Mouse (Mus musculus): ENCODE measurements around the gene Shank2. TPM values are rescaled to one million over a fixed set of nuclear protein-coding genes. Genes with fewer than 3 reads are reported as not detected.
A peak's percentile ranks its signal among the peaks of the same experiment; 100 is the strongest.

Shank2 gene
- total and polyA plus RNA-seq, 3 experiments: not detected

DNA sequence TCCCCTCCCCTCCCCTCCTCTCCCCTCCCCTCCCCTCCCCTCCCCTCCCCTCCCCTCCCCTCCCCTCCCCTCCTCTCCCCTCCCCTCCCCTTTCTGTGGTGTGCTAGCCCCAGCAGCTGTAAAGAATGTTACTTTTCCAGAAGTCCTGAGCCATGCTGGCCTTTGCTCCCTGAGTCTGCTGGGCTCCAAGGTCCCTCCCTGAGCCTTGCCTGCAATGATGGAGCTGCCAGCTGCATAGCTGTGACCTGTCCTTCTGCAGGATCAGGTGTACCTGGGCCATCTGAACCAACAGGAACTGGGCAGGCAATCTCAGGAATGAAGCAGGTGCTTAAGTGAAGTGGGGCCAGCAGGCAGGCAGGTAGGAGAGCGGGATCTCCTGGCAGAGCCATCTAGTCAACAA is 78.1 kb downstream of the Shank2 start:
- dilution Hi-C loops (cut with MboI; ENCODE audit: extremely low pct_ligation_motif_present, extremely low pct_unique_long_range_greater_than_20kb, low sequenced_read_pairs) (no loop called here), in situ Hi-C loops (cut with MboI; ENCODE audit: low pct_ligation_motif_present, low pct_unique_long_range_greater_than_20kb, low sequenced_read_pairs) (loop anchor here (25.0 kb wide), 1 partner anchor 357 kb away; no protein-coding TSS in a partner anchor)
- Histone ChIP-seq H3K9me3 (replicated peaks; ENCODE audit: low read length) (peaks cover 14% of the 10 kb centered on the region), H3K4me2 (ENCODE audit: insufficient read depth, low read depth, poor library complexity, severe bottlenecking) (no peak overlapping the region), H3K27ac (ENCODE audit: insufficient read depth, low read depth) (no peak overlapping the region), H3K27me3 (replicated peaks) (peaks cover 4% of the 10 kb centered on the region), H3K9ac (ENCODE audit: insufficient read depth, low read depth) (no peak overlapping the region), H3K36me3 (replicated peaks in 1 of 2; ENCODE audit: control insufficient read depth in 1 of 2, insufficient read depth in 1 of 2, low read length in 1 of 2) (no peaks in the 10 kb centered on the region), H3K4me3 (replicated peaks in 1 of 3; ENCODE audit: low read depth in 2 of 3, low read length in 2 of 3, poor library complexity in 1 of 3) (no peak overlapping the region), H3K79me2 (replicated peaks; ENCODE audit: control insufficient read depth, extremely low read depth, insufficient read depth, poor library complexity, severe bottlenecking) (no peaks in the 10 kb centered on the region), H3K4me1 (ENCODE audit: control insufficient read depth in 1 of 2, insufficient read depth in 2 of 2) (no peaks in the 10 kb centered on the region)
- no peak for TF ChIP-seq E2F4 (IDR thresholded peaks at IDR 0.05; ENCODE audit: insufficient replicate concordance, low read depth, low read length)
- no peak for TF ChIP-seq GABPA (IDR thresholded peaks at IDR 0.05; ENCODE audit: insufficient replicate concordance, low read depth, low read length)
- TF ChIP-seq HCFC1 (IDR thresholded peaks at IDR 0.05; ENCODE audit: low read depth, low read length): no peak
- no peak for TF ChIP-seq NRF1 (IDR thresholded peaks at IDR 0.05; ENCODE audit: low read depth, low read length)
- no peak for TF ChIP-seq IRF4 (IDR thresholded peaks at IDR 0.05; ENCODE audit: low read depth, low read length)
- TF ChIP-seq NELFE (IDR thresholded peaks at IDR 0.05; ENCODE audit: low read depth, low read length): no peak
- TF ChIP-seq POLR2A (IDR thresholded peaks at IDR 0.05; ENCODE audit: low read depth, low read length): no peak
- no peak for TF ChIP-seq ELF1 (IDR thresholded peaks at IDR 0.05; ENCODE audit: low read depth, low read length)
- TF ChIP-seq POLR2AphosphoS2 (IDR thresholded peaks at IDR 0.05; ENCODE audit: low read depth, low read length): no peak
- no peak for TF ChIP-seq ZMIZ1 (IDR thresholded peaks at IDR 0.05; ENCODE audit: low read depth, low read length)
- TF ChIP-seq ZC3H11A (IDR thresholded peaks at IDR 0.05; ENCODE audit: low read depth, low read length): no peak
- TF ChIP-seq MXI1 (IDR thresholded peaks at IDR 0.05; ENCODE audit: low read depth, low read length): no peak
- DNase-seq (ENCODE audit: extremely low read depth): no peak

GRCm38 (mm10) chr7:144081448-144081847 is 79.7 kb downstream of the Shank2 start:
- DNase-seq (ENCODE audit: extremely low read depth): peak; percentile 23
- peak in 1 of 2 experiments; percentile 96; a peak in 2 of 4 replicates for TF ChIP-seq CTCF (conservative IDR thresholded peaks at IDR 0.05 in 1 of 2, IDR thresholded peaks at IDR 0.05 in 1 of 2; ENCODE audit: low read depth in 2 of 2, low read length in 2 of 2)
- TF ChIP-seq NELFE (IDR thresholded peaks at IDR 0.05; ENCODE audit: low read depth, low read length): peak; percentile 51; the same call in 1 of the 2 replicates
- TF ChIP-seq ETS1 (conservative IDR thresholded peaks at IDR 0.05; ENCODE audit: low read depth, low read length): no peak
- no peak for TF ChIP-seq USF2 (conservative IDR thresholded peaks at IDR 0.05; ENCODE audit: low read depth, low read length)
- peak; percentile 46 for TF ChIP-seq RAD21 (IDR thresholded peaks at IDR 0.05; ENCODE audit: low read depth, low read length)
- no peak overlapping the region for H3K4me2 ChIP-seq (ENCODE audit: insufficient read depth, low read depth, poor library complexity, severe bottlenecking)
- peaks cover 17% of the 10 kb centered on the region for H3K9me3 ChIP-seq (replicated peaks; ENCODE audit: low read length)
- no peaks in the 10 kb centered on the region for H3K4me1 ChIP-seq (ENCODE audit: control insufficient read depth in 1 of 2, insufficient read depth in 2 of 2)
- no peak overlapping the region for H3K27ac ChIP-seq (ENCODE audit: insufficient read depth, low read depth)
- dilution Hi-C loops (cut with MboI; ENCODE audit: extremely low pct_ligation_motif_present, extremely low pct_unique_long_range_greater_than_20kb, low sequenced_read_pairs): no loop called here
- H3K36me3 ChIP-seq (replicated peaks in 1 of 2; ENCODE audit: control insufficient read depth in 1 of 2, insufficient read depth in 1 of 2, low read length in 1 of 2): no peaks in the 10 kb centered on the region
- peaks cover 8% of the 10 kb centered on the region for H3K27me3 ChIP-seq (replicated peaks)
- H3K9ac ChIP-seq (ENCODE audit: insufficient read depth, low read depth): no peak overlapping the region
- H3K79me2 ChIP-seq (replicated peaks; ENCODE audit: control insufficient read depth, extremely low read depth, insufficient read depth, poor library complexity, severe bottlenecking): no peaks in the 10 kb centered on the region
- H3K4me3 ChIP-seq (replicated peaks in 1 of 3; ENCODE audit: low read depth in 2 of 3, low read length in 2 of 3, poor library complexity in 1 of 3): no peak overlapping the region
- in situ Hi-C loops (cut with MboI; ENCODE audit: low pct_ligation_motif_present, low pct_unique_long_range_greater_than_20kb, low sequenced_read_pairs): loop anchor here (25.0 kb wide), 1 partner anchor 356 kb away; no protein-coding TSS in a partner anchor
